Mouse (Mus musculus) small intestine, adult 2 months (tissue): ENCODE data around the gene Vgll4.

Experiments
- CTCF ChIP-seq: fragments of 200-500 bp; IDR thresholded peaks from 2 replicates; pipeline ENCODE4 v1.5.1; 2012; ENCODE audit warnings: low read depth, mild to moderate bottlenecking, control low read depth, inconsistent platforms, low read length, moderate library complexity, mixed read lengths; ENCODE audit not compliant: insufficient replicate concordance, insufficient read length; ENCODE audit errors: extremely low read depth
- POLR2A ChIP-seq: fragments of 200-500 bp; IDR thresholded peaks from 2 replicates; pipeline ENCODE4 v1.6.1; 2012; ENCODE audit warnings: low read depth, mild to moderate bottlenecking, control low read depth, inconsistent platforms, low read length, moderate library complexity

DNA sequence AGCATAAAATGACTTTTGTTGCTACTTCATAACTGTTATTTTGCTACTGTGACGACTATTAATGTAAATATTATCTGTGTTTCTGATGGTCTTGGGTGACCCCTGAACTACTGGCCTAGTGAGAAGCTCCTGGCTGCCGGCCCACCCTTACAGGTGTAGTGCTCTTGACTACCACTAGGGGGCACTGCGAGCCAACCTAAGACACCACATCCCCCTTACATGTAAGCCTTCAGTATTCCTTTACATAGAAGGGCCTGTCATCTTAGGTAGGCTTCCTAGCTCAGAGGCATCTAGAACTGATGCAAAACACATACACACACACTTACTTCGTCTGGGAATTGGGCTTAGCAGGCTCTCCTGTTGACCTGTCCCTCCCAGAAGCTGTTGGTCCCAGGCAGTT is 41.3 kb downstream of the Vgll4 start:
- peak; percentile 85; the same call in 1 of the 2 replicates for TF ChIP-seq CTCF
- TF ChIP-seq POLR2A, result no peak
